Mouse (Mus musculus) liver, embryonic 12.5 days (tissue): ENCODE data around the gene Mtcp1. TPM values are rescaled to one million over a fixed set of nuclear protein-coding genes. Genes with fewer than 3 reads are reported as not detected.

Experiments used
- ATAC-seq: fragments of 200-750 bp; cut with Nextera tagmentation; 2 replicates; pipeline ENCODE4 v1.8.0; 2017; ENCODE audit warnings: moderate number of reproducible peaks, mild to moderate bottlenecking, moderate library complexity
- H3K27ac ChIP-seq: fragments of 300-500 bp; sonication (generic); 2 replicates; pipeline ENCODE4 v1.5.1; 2016; ENCODE audit warnings: mild to moderate bottlenecking
- H3K27me3 ChIP-seq: fragments of 300-500 bp; sonication (generic); replicated peaks from 2 replicates; pipeline ENCODE4 v1.6.1; 2016; ENCODE audit warnings: mild to moderate bottlenecking, moderate library complexity
- H3K36me3 ChIP-seq: fragments of 300-500 bp; sonication (generic); 2 replicates; pipeline ENCODE4 v1.6.1; 2016; ENCODE audit warnings: mild to moderate bottlenecking, moderate library complexity
- H3K4me1 ChIP-seq: fragments of 300-500 bp; sonication (generic); 2 replicates; pipeline ENCODE4 v1.6.1; 2016
- H3K4me2 ChIP-seq: fragments of 300-500 bp; sonication (generic); 2 replicates; pipeline ENCODE4 v1.6.1; 2016; ENCODE audit warnings: mild to moderate bottlenecking, moderate library complexity
- H3K4me3 ChIP-seq: fragments of 300-500 bp; sonication (generic); 2 replicates; pipeline ENCODE4 v1.5.1; 2016; ENCODE audit warnings: mild to moderate bottlenecking, moderate library complexity
- H3K9ac ChIP-seq: fragments of 300-500 bp; sonication (generic); 2 replicates; pipeline ENCODE4 v1.6.1; 2016; ENCODE audit warnings: mild to moderate bottlenecking, moderate library complexity
- H3K9me3 ChIP-seq: fragments of 300-500 bp; sonication (generic); replicated peaks from 2 replicates; pipeline ENCODE4 v1.6.1; 2016; ENCODE audit warnings: mild to moderate bottlenecking, moderate library complexity
- WGBS: fragments of 180-500 bp; shearing (Covaris S2); methylation state at CpG from one replicate; pipeline ENCODE4 v1.1.7; 2016; ENCODE audit not compliant: insufficient replicate concordance; 5-methylcytosine and 5-hydroxymethylcytosine counted together
- polyA plus RNA-seq: library from polyadenylated mRNA; unstranded; fragments of >200 nt; fragmentation: Nextera tagmentation; extraction: Ambion mirVana; gene quantifications from 2 replicates; pipeline ENCODE4 v1.2.1, GENCODE M21; 2016

Gene Mtcp1
- polyA plus RNA-seq = 6.3 TPM in 2 replicates

GRCm38 (mm10) chrX:75415936-75416785 lies at the start of gene Mtcp1, which contains the start of the genes Cmc4 and Brcc3:
TSS of gene Mtcp1 (minus strand) at chrX:75416588.
TSS of gene Cmc4 (minus strand) at chrX:75416584.
TSS of gene Brcc3 (plus strand) at chrX:75416628.
- Histone ChIP-seq H3K27ac (peak within 1 kb of the TSS; percentile 94), H3K4me1 (peaks cover 3% of the 10 kb centered on the region; the same call in 1 of the 2 replicates), H3K9ac (peak within 1 kb of the TSS; percentile 78), H3K4me2 (peak within 1 kb of the TSS; percentile 61), H3K27me3 (peaks cover 8% of the 10 kb centered on the region; the same call in 1 of the 2 replicates), H3K9me3 (no peaks in the 10 kb centered on the region), H3K4me3 (peak within 1 kb of the TSS; percentile 66), H3K36me3 (peaks cover 5% of the 10 kb centered on the region)
- 8% methylated on average over 50 of the region's 52 CpGs for WGBS
- ATAC-seq = peak; percentile 99

GRCm38 (mm10) chrX:75454597-75454996 lies 38.2 kb upstream of the Mtcp1 start:
- Histone ChIP-seq H3K9ac (no peak overlapping the region), H3K36me3 (peaks cover 40% of the 10 kb centered on the region), H3K4me3 (no peak overlapping the region), H3K9me3 (no peaks in the 10 kb centered on the region), H3K27ac (no peak overlapping the region), H3K4me1 (no peaks in the 10 kb centered on the region), H3K4me2 (no peak overlapping the region), H3K27me3 (no peaks in the 10 kb centered on the region)
- ATAC-seq = no peak
- 59% methylated on average over 1 of the region's 1 CpGs for WGBS

- no peak for ATAC-seq
- no peaks in the 10 kb centered on the region for H3K4me1 ChIP-seq
- H3K4me2 ChIP-seq = no peak overlapping the region
- no peak overlapping the region for H3K9ac ChIP-seq
- 62% methylated on average over 1 of the region's 1 CpGs for WGBS
- peaks cover 7% of the 10 kb centered on the region; the same call in 1 of the 2 replicates for H3K36me3 ChIP-seq
- no peaks in the 10 kb centered on the region for H3K9me3 ChIP-seq
- no peak overlapping the region for H3K4me3 ChIP-seq
- H3K27me3 ChIP-seq = no peaks in the 10 kb centered on the region
- H3K27ac ChIP-seq = no peak overlapping the region
Observed at GRCm38 (mm10) chrX:75409711-75410110, 6.7 kb downstream of the Mtcp1 start.

GRCm38 (mm10) chrX:75403350-75403749 lies 13.0 kb downstream of the Mtcp1 start:
- H3K27ac ChIP-seq = peak overlapping the region; percentile 78
- no peaks in the 10 kb centered on the region for H3K9me3 ChIP-seq
- H3K9ac ChIP-seq = no peak overlapping the region
- no peak overlapping the region for H3K4me3 ChIP-seq
- H3K36me3 ChIP-seq = peaks cover 6% of the 10 kb centered on the region; the same call in 1 of the 2 replicates
- no peaks in the 10 kb centered on the region for H3K27me3 ChIP-seq
- H3K4me2 ChIP-seq = no peak overlapping the region
- H3K4me1 ChIP-seq = peaks cover 20% of the 10 kb centered on the region
- ATAC-seq = 0 out of 2 replicates have a peak, but pooled peaks have one; percentile 55

- Histone ChIP-seq H3K4me3 (no peak overlapping the region), H3K27ac (peak overlapping the region; percentile 78), H3K36me3 (peaks cover 6% of the 10 kb centered on the region; the same call in 1 of the 2 replicates), H3K4me2 (peak overlapping the region; percentile 18; the same call in 1 of the 2 replicates), H3K27me3 (no peaks in the 10 kb centered on the region), H3K9ac (no peak overlapping the region), H3K4me1 (peaks cover 20% of the 10 kb centered on the region), H3K9me3 (no peaks in the 10 kb centered on the region)
- WGBS = 24% methylated on average over 2 of the region's 2 CpGs
- peak; percentile 94 for ATAC-seq
Observed at GRCm38 (mm10) chrX:75402668-75403067, 13.7 kb downstream of the Mtcp1 start.

GRCm38 (mm10) chrX:75399471-75399870 lies 16.9 kb downstream of the Mtcp1 start:
- Histone ChIP-seq H3K4me2 (no peak overlapping the region), H3K9ac (no peak overlapping the region), H3K36me3 (peaks cover 19% of the 10 kb centered on the region; the same call in 1 of the 2 replicates), H3K4me1 (peaks cover 20% of the 10 kb centered on the region), H3K4me3 (no peak overlapping the region), H3K27me3 (no peaks in the 10 kb centered on the region), H3K9me3 (no peaks in the 10 kb centered on the region), H3K27ac (no peak overlapping the region)
- WGBS = 86% methylated on average over 1 of the region's 1 CpGs
- ATAC-seq = no peak

- peak within 1 kb of the TSS; percentile 71 for H3K9ac ChIP-seq
- peak within 1 kb of the TSS; percentile 58 for H3K4me3 ChIP-seq
- no peaks in the 10 kb centered on the region for H3K27me3 ChIP-seq
- H3K36me3 ChIP-seq = no peaks in the 10 kb centered on the region
- 7% methylated on average over 24 of the region's 25 CpGs for WGBS
- peaks cover 5% of the 10 kb centered on the region; the same call in 1 of the 2 replicates for H3K4me1 ChIP-seq
- peak; percentile 91 for ATAC-seq
- H3K4me2 ChIP-seq = peak within 1 kb of the TSS; percentile 55
- H3K9me3 ChIP-seq = no peaks in the 10 kb centered on the region
- peak within 1 kb of the TSS; percentile 85 for H3K27ac ChIP-seq
Observed at GRCm38 (mm10) chrX:75382195-75382771, 34.1 kb downstream of the Mtcp1 start, which contains the start of the genes Fundc2 and F8. TSS of gene Fundc2 (plus strand) at chrX:75382399. TSS of gene F8 (minus strand) at chrX:75382615.

GRCm38 (mm10) chrX:75381699-75382098 lies 34.7 kb downstream of the Mtcp1 start:
- Histone ChIP-seq H3K27me3 (no peaks in the 10 kb centered on the region), H3K36me3 (no peaks in the 10 kb centered on the region), H3K27ac (no peak overlapping the region), H3K4me2 (peak overlapping the region; percentile 55), H3K9me3 (no peaks in the 10 kb centered on the region), H3K9ac (no peak overlapping the region), H3K4me3 (peak overlapping the region; percentile 58), H3K4me1 (peaks cover 5% of the 10 kb centered on the region; the same call in 1 of the 2 replicates)
- WGBS = 72% methylated on average over 5 of the region's 5 CpGs
- ATAC-seq = no peak

GRCm38 (mm10) chrX:75381176-75381575 lies 35.2 kb downstream of the Mtcp1 start:
- Histone ChIP-seq H3K27me3 (no peaks in the 10 kb centered on the region), H3K4me3 (no peak overlapping the region), H3K4me1 (peaks cover 5% of the 10 kb centered on the region; the same call in 1 of the 2 replicates), H3K27ac (no peak overlapping the region), H3K9ac (no peak overlapping the region), H3K36me3 (no peaks in the 10 kb centered on the region), H3K4me2 (peak overlapping the region; percentile 55; the same call in 1 of the 2 replicates), H3K9me3 (no peaks in the 10 kb centered on the region)
- no peak for ATAC-seq
- WGBS = 84% methylated on average over 1 of the region's 1 CpGs

GRCm38 (mm10) chrX:75376815-75377214 lies 39.6 kb downstream of the Mtcp1 start:
- no peaks in the 10 kb centered on the region for H3K36me3 ChIP-seq
- ATAC-seq = no peak
- no peaks in the 10 kb centered on the region for H3K27me3 ChIP-seq
- no peak overlapping the region for H3K4me2 ChIP-seq
- H3K9ac ChIP-seq = no peak overlapping the region
- no peak overlapping the region for H3K27ac ChIP-seq
- no peaks in the 10 kb centered on the region for H3K9me3 ChIP-seq
- H3K4me1 ChIP-seq = no peaks in the 10 kb centered on the region
- no peak overlapping the region for H3K4me3 ChIP-seq

- ATAC-seq = no peak
- Histone ChIP-seq H3K27ac (no peak overlapping the region), H3K27me3 (no peaks in the 10 kb centered on the region), H3K4me1 (no peaks in the 10 kb centered on the region), H3K4me3 (no peak overlapping the region), H3K36me3 (no peaks in the 10 kb centered on the region), H3K9me3 (no peaks in the 10 kb centered on the region), H3K9ac (no peak overlapping the region), H3K4me2 (no peak overlapping the region)
- WGBS = 67% methylated on average over 2 of the region's 2 CpGs
Observed at GRCm38 (mm10) chrX:75372666-75373425, 43.5 kb downstream of the Mtcp1 start.
